Mouse (Mus musculus) cerebellum, adult 2 months (tissue): Measurements from ENCODE around the gene 2310022B05Rik. TPM values are rescaled to one million over a fixed set of nuclear protein-coding genes. Genes with fewer than 3 reads are reported as not detected.
A peak's percentile ranks its signal among the peaks of the same experiment; 100 is the strongest.

ENCODE experiments used
- DNase-seq, 2 experiments: peaks; one replicate each; pipeline ENCODE4 v3.0.0; 2021
- H3K27ac ChIP-seq: fragments of 200-500 bp; 2 replicates; pipeline ENCODE4 v1.5.1; 2012; ENCODE audit warnings: low read length, control low read depth, inconsistent platforms; ENCODE audit not compliant: insufficient read depth
- H3K27me3 ChIP-seq: fragments of 200-500 bp; 2 replicates; pipeline ENCODE4 v1.6.1; 2012; ENCODE audit warnings: inconsistent platforms, mild to moderate bottlenecking, low read length, moderate library complexity; ENCODE audit not compliant: control insufficient read depth, insufficient read depth
- H3K4me1 ChIP-seq: fragments of 200-500 bp; 2 replicates; pipeline ENCODE4 v1.6.1; 2011; ENCODE audit warnings: low read length; ENCODE audit not compliant: control insufficient read depth, insufficient read depth
- H3K4me3 ChIP-seq: fragments of 200-500 bp; replicated peaks from 2 replicates; pipeline ENCODE3; 2011; ENCODE audit warnings: mild to moderate bottlenecking, low read depth, low read length, control low read depth; ENCODE audit not compliant: insufficient read depth
- CTCF ChIP-seq: fragments of 200-500 bp; IDR thresholded peaks from 2 replicates; pipeline ENCODE4 v1.5.1; 2011; ENCODE audit warnings: low read depth, mild to moderate bottlenecking, control low read depth, low read length, moderate library complexity, borderline replicate concordance; ENCODE audit not compliant: insufficient read depth
- POLR2A ChIP-seq: fragments of 200-500 bp; IDR thresholded peaks from 2 replicates; pipeline ENCODE4 v1.6.1; 2011; ENCODE audit warnings: low read length, control low read depth, borderline replicate concordance; ENCODE audit not compliant: insufficient read depth
- WGBS: fragments of 180-500 bp; shearing (Covaris S2); methylation state at CpG from one replicate; pipeline ENCODE4 v1.1.7; 2018; 5-methylcytosine and 5-hydroxymethylcytosine counted together
- polyA plus RNA-seq: library from polyadenylated mRNA; depleted of rRNA; stranded (reverse); fragments of >200 nt; gene quantifications from 2 replicates; pipeline ENCODE4 v1.2.3, GENCODE M21; 2012

The 2310022B05Rik gene
- polyA plus RNA-seq, 1 experiment: 67.8 TPM

GRCm38 (mm10) chr8:124634411-124635246 is 28.5 kb downstream of the 2310022B05Rik start:
- 45% methylated on average over 13 of the region's 13 CpGs for WGBS

GRCm38 (mm10) chr8:124633001-124633703 is 30.0 kb downstream of the 2310022B05Rik start:
- DNase-seq: peak; percentile 60 to 75
- peak overlapping the region; percentile 15; the same call in 1 of the 2 replicates for H3K27ac ChIP-seq
- H3K27me3 ChIP-seq: no peaks in the 10 kb centered on the region
- TF ChIP-seq CTCF (no peak), POLR2A (no peak)
- H3K4me1 ChIP-seq: peaks cover 26% of the 10 kb centered on the region
- no peak overlapping the region for H3K4me3 ChIP-seq
- 33% methylated on average over 14 of the region's 14 CpGs for WGBS

More at GRCm38 (mm10) chr8:124634411-124635246, 28.5 kb downstream of the 2310022B05Rik start:
- Histone ChIP-seq H3K27me3 (no peaks in the 10 kb centered on the region), H3K27ac (no peak overlapping the region), H3K4me3 (no peak overlapping the region), H3K4me1 (peaks cover 26% of the 10 kb centered on the region)
- DNase-seq: no peak
- TF ChIP-seq POLR2A: no peak
- no peak for TF ChIP-seq CTCF

GRCm38 (mm10) chr8:124631966-124632365 is 31.2 kb downstream of the 2310022B05Rik start:
- TF ChIP-seq POLR2A: no peak
- TF ChIP-seq CTCF: no peak
- H3K27ac ChIP-seq: no peak overlapping the region
- DNase-seq: no peak
- H3K4me1 ChIP-seq: peaks cover 26% of the 10 kb centered on the region
- 82% methylated on average over 7 of the region's 7 CpGs for WGBS
- H3K27me3 ChIP-seq: no peaks in the 10 kb centered on the region
- no peak overlapping the region for H3K4me3 ChIP-seq

GRCm38 (mm10) chr8:124630891-124631290 is 32.3 kb downstream of the 2310022B05Rik start:
- no peak for TF ChIP-seq CTCF
- TF ChIP-seq POLR2A: no peak
- Histone ChIP-seq H3K4me1 (peaks cover 26% of the 10 kb centered on the region), H3K27me3 (no peaks in the 10 kb centered on the region), H3K4me3 (no peak overlapping the region), H3K27ac (peak overlapping the region; percentile 42; the same call in 1 of the 2 replicates)
- 48% methylated on average over 4 of the region's 4 CpGs for WGBS
- DNase-seq: no peak

GRCm38 (mm10) chr8:124630489-124630888 is 32.7 kb downstream of the 2310022B05Rik start:
- TF ChIP-seq CTCF (no peak), POLR2A (no peak)
- WGBS: 43% methylated on average over 6 of the region's 6 CpGs
- Histone ChIP-seq H3K27me3 (no peaks in the 10 kb centered on the region), H3K4me1 (peaks cover 26% of the 10 kb centered on the region), H3K27ac (no peak overlapping the region), H3K4me3 (no peak overlapping the region)
- DNase-seq: peak in 1 of 2 experiments; percentile 38

- WGBS: 88% methylated on average over 9 of the region's 9 CpGs
- TF ChIP-seq POLR2A (no peak), CTCF (no peak)
- no peak overlapping the region for H3K27ac ChIP-seq
- H3K4me3 ChIP-seq: no peak overlapping the region
- no peaks in the 10 kb centered on the region for H3K27me3 ChIP-seq
- no peak for DNase-seq
- peaks cover 8% of the 10 kb centered on the region for H3K4me1 ChIP-seq
Measured at GRCm38 (mm10) chr8:124626251-124626650, 36.9 kb downstream of the 2310022B05Rik start.

GRCm38 (mm10) chr8:124621255-124621654 is 41.9 kb downstream of the 2310022B05Rik start:
- Histone ChIP-seq H3K4me3 (no peak overlapping the region), H3K27me3 (no peaks in the 10 kb centered on the region), H3K4me1 (no peaks in the 10 kb centered on the region), H3K27ac (no peak overlapping the region; the same call in 1 of the 2 replicates)
- DNase-seq: peak in 1 of 2 experiments; percentile 62
- no peak for TF ChIP-seq CTCF
- no peak for TF ChIP-seq POLR2A
- 52% methylated on average over 5 of the region's 5 CpGs for WGBS

GRCm38 (mm10) chr8:124618252-124618651 is 44.9 kb downstream of the 2310022B05Rik start:
- no peaks in the 10 kb centered on the region for H3K27me3 ChIP-seq
- DNase-seq: no peak
- 65% methylated on average over 9 of the region's 9 CpGs for WGBS
- H3K4me3 ChIP-seq: no peak overlapping the region
- H3K4me1 ChIP-seq: no peaks in the 10 kb centered on the region
- TF ChIP-seq CTCF (no peak), POLR2A (no peak)
- no peak overlapping the region for H3K27ac ChIP-seq
